Mouse (Mus musculus): ENCODE measurements around the gene Ier2. TPM values are rescaled to one million over a fixed set of nuclear protein-coding genes. Genes with fewer than 3 reads are reported as not detected.
"Not testable (repeated sequence)": the region's sequence is repeated elsewhere in the genome, so short reads cannot be mapped to it uniquely, and the experiment has no call there.

The Ier2 gene
- polyA plus RNA-seq, 1 experiment: 11.0 TPM

DNA sequence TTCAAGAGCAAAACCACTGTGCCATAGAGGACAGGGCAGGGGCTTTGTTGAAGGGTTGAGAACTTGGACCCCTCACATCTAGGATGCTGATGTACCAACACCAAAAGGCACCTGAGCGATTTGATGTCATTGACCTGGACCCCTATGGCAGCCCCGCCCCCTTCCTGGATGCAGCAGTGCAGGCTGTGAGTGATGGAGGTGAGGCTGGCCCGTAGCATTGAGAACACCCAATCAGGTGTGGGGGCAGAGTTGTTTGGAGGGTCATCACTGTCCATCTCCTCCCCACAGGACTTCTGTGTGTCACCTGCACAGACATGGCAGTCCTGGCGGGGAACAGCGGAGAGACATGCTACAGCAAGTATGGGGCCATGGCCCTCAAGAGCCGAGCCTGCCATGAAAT is 32.5 kb upstream of the Ier2 start:
- TF ChIP-seq POLR2A (IDR thresholded peaks at IDR 0.05; ENCODE audit: borderline replicate concordance, extremely low read depth, insufficient read depth, insufficient read length, poor library complexity, severe bottlenecking): no peak
- no peak for TF ChIP-seq CTCF (IDR thresholded peaks at IDR 0.05; ENCODE audit: borderline replicate concordance, extremely low read depth, insufficient read depth, insufficient read length)
- DNase-seq (ENCODE audit: low read depth): no peak

DNA sequence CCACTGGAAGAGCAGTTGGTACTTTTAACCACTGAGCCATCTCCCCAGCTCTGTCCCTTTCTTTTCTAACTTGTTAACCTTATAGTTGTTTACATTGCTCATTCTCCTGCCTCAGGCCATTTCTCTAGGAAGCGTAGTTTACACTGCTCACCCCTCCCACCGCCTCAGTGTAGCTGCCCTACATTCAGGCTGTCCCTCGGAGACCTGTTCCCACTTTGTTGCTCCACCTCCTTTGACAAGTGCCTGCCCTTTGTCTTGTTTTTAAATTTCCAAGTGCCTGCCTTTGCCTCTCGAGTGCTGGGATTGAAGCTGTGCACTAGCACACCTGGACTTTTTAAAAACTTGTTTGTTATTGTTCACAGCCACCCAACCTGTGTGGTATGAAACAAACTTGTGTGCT is 30.7 kb upstream of the Ier2 start:
- no peak for DNase-seq (ENCODE audit: low read depth)
- TF ChIP-seq POLR2A (IDR thresholded peaks at IDR 0.05; ENCODE audit: borderline replicate concordance, extremely low read depth, insufficient read depth, insufficient read length, poor library complexity, severe bottlenecking) (no peak), CTCF (IDR thresholded peaks at IDR 0.05; ENCODE audit: borderline replicate concordance, extremely low read depth, insufficient read depth, insufficient read length) (no peak)

DNA sequence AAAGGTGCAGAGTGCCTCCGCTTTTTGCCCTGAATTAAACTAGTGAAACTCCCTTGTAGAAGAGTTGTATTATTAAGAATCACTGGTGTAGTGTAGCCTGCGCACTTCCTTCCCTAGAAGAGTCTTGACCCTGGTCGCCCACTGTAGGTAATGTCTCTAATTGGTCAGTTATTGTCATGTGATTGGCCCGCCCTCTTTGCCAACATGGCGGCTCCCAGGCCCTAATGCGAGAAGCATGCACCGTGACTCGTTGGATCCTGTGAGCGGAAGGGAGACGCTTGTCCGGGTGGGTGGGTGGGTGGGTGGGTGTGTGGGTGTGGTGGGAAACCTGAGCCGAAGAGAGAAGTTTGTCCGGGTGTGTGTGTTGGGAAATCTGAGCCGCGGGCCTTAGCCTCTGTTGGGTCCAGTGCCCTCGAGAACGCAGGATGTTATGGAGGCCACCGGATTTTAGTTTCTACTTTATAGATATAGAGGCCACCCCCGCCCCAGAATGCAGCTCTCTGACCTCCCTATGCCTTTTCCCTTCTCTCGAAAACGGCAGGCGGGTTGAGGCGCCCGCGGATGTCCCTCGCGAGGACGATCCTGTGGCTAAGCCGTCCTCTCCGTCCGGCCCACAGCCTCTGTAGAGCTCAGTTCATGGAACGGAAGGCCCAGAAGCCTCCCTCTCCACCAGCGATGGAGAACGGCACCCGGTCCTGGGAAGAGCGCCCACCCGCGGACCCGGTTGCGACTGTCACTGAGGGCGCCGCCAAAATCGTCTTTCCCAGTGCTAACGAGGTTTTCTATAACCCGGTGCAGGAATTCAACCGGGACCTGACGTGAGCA is 26.7 kb upstream of the Ier2 start:
- peak; percentile 97 for DNase-seq (ENCODE audit: low read depth)
- TF ChIP-seq CTCF (IDR thresholded peaks at IDR 0.05; ENCODE audit: borderline replicate concordance, extremely low read depth, insufficient read depth, insufficient read length) (no peak), POLR2A (IDR thresholded peaks at IDR 0.05; ENCODE audit: borderline replicate concordance, extremely low read depth, insufficient read depth, insufficient read length, poor library complexity, severe bottlenecking) (no peak)

DNA sequence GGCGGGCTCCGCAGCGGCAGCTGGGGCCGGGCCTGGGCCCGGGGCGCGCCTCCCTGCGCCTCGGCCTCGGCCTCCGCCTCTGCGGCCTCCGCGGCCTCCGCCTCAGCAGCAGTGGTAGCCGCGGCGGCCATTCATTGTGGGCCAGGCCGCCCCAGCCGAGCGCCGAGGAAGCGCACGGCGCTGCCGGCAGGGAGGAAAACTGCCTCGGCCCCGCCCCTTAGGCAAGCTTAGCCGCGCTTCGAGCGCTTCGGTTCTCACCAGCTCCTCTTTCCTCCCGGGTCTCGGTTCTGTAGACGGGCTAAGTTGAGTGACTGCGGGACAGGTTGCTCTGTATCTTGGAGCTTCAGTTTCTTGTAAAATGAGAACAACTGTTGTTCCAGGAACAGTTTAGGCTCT is 25.1 kb upstream of the Ier2 start, which contains the start of gene Nacc1:
TSS of gene Nacc1 (minus strand) at position 158 of the 396 bp plus-strand sequence.
- peak; percentile 96 for DNase-seq (ENCODE audit: low read depth)
- TF ChIP-seq CTCF (IDR thresholded peaks at IDR 0.05; ENCODE audit: borderline replicate concordance, extremely low read depth, insufficient read depth, insufficient read length): 0 out of 2 replicates have a peak, but pooled peaks have one; percentile 8
- peak; percentile 77 for TF ChIP-seq POLR2A (IDR thresholded peaks at IDR 0.05; ENCODE audit: borderline replicate concordance, extremely low read depth, insufficient read depth, insufficient read length, poor library complexity, severe bottlenecking)

DNA sequence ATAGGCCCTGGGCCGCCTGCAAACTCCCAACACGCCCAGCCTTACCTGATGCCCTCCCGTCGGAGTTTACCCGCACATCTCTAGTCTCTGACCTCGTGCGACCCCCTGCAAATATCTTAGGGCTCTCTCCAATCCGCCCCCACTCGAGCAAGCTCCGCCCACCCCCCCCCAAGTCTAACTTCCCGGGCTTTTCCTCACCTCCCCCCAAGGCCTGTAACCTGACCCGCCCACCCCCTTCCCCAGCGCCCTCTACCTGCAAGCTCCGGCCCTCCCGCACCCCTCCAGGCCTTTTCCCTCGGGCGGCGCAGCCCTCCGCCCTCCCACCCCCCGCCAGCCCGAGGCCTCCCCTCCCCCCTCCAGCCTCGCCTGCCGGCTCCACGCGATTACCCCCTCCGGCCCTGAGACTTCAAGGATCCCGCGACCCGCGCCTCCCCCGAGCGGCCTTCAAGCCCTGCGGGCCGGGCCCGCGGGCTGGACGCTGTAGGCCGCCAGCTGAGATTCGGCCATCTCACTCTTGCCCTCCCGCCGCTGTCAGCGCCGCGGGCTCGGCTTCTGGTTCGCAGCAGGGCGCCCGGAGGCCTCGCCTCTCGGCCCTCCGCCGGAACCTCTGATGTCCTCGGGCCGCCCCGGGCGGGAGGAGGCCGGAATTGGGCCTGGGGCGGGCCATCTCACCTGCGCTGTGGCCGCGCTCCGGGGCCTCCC is 24.5 kb upstream of the Ier2 start:
- peak; percentile 63 for DNase-seq (ENCODE audit: low read depth)
- TF ChIP-seq POLR2A (IDR thresholded peaks at IDR 0.05; ENCODE audit: borderline replicate concordance, extremely low read depth, insufficient read depth, insufficient read length, poor library complexity, severe bottlenecking) (no peak), CTCF (IDR thresholded peaks at IDR 0.05; ENCODE audit: borderline replicate concordance, extremely low read depth, insufficient read depth, insufficient read length) (no peak)

DNA sequence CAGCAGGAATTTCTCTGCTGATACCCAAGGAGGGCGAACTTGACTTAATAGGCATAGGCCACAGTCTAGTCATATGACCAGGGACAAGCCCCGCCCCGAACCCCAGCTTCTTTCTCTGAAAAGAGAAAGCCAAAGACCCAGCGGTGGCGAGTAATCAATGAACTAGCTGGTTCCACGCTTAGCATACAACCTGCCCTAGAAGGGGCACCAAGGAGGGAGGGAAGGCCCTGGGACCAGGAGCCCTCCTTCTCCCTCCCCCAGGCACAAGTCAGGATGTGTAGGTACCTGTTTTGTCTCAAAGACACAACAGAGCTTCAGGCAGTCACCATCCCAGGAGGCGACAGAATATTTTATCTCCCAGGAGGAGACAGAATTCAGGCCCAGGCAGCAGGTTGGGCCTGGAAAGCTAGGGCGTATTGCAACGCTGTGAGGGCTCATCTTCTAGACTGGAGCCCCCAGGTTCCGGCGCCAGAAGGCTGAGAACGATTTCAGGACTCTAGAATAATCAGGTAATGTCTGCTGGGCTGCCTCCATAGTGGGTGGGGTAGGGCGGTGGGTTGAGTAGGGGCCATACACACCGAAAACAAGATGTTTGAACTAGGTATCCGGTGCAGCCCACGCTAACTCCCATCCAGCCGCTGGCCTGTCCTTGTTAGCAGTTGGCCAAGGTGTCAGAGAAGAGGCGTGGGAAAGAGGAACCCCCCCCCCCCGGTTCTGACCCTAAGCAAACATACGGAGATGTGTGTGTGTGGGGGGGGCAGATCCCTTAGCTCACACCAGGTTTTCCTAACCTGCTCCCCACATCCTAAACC is 23.7 kb upstream of the Ier2 start, which contains the start of gene Trmt1:
TSS of gene Trmt1 (plus strand) at position 117 of the 812 bp plus-strand sequence.
- TF ChIP-seq POLR2A (IDR thresholded peaks at IDR 0.05; ENCODE audit: borderline replicate concordance, extremely low read depth, insufficient read depth, insufficient read length, poor library complexity, severe bottlenecking) (no peak), CTCF (IDR thresholded peaks at IDR 0.05; ENCODE audit: borderline replicate concordance, extremely low read depth, insufficient read depth, insufficient read length) (no peak)
- DNase-seq (ENCODE audit: low read depth): peak; percentile 31

DNA sequence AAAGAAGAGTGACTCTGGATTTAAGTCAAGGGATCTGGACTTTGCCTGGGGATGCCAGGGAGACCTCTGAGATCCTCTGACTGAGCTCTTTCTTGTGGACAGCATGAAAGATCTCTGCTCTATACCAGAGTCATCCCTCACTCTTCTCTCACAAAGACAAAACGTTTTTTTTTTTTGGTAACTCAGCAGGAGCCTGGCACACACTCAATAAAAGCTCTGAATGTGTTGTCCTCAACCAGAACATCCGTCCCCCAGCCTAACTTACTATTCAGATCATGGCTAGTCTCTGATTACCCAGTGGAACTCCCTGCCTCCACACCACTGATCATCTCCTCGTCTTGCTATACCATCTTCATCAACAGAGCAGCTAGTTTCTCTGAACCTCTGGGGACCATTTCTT is 21.9 kb upstream of the Ier2 start:
- TF ChIP-seq CTCF (IDR thresholded peaks at IDR 0.05; ENCODE audit: borderline replicate concordance, extremely low read depth, insufficient read depth, insufficient read length): no peak
- TF ChIP-seq POLR2A (IDR thresholded peaks at IDR 0.05; ENCODE audit: borderline replicate concordance, extremely low read depth, insufficient read depth, insufficient read length, poor library complexity, severe bottlenecking): no peak

DNA sequence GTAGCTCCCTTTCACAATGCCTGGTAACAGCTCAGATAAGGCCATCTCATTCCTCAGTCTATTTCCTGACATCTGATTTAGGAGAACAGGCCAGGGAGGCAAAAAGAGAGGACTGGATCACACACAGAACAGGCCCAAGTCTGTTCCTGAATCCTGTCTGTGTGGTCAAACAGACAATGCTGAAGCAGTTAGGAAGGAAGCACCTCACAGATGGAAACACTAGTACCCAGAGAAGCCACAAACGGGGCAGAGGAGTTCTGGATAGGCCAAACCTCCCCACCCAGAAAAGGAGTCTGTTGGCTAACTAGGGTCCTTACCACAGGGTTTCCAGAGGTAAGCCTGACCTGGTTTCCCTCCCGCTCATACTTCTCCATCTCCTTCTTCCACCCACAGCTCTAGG is 19.6 kb upstream of the Ier2 start:
- DNase-seq (ENCODE audit: low read depth): no peak
- TF ChIP-seq CTCF (IDR thresholded peaks at IDR 0.05; ENCODE audit: borderline replicate concordance, extremely low read depth, insufficient read depth, insufficient read length) (no peak), POLR2A (IDR thresholded peaks at IDR 0.05; ENCODE audit: borderline replicate concordance, extremely low read depth, insufficient read depth, insufficient read length, poor library complexity, severe bottlenecking) (no peak)

More for the DNA sequence above, 21.9 kb upstream of the Ier2 start:
- no peak for DNase-seq (ENCODE audit: low read depth)

DNA sequence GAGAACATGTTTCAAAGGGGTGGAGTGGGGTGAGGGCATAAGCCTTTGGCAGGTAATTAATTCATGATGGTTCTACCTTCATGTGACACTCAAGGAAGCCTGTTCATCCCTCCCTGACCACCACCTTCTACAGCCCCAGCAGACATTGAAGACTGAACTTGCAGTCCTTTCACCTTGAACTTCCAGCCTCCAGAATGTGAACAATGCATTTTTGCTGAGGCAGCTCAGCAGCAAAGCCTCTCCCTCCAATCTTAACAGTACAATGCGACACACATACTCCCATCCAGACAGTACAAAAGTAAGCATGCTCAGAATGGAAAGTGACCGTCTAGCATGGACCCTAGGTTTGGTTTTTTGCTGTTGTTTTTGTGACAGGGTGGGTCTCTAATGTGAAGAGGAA is 18.8 kb upstream of the Ier2 start:
- no peak for DNase-seq (ENCODE audit: low read depth)
- TF ChIP-seq POLR2A (IDR thresholded peaks at IDR 0.05; ENCODE audit: borderline replicate concordance, extremely low read depth, insufficient read depth, insufficient read length, poor library complexity, severe bottlenecking) (no peak), CTCF (IDR thresholded peaks at IDR 0.05; ENCODE audit: borderline replicate concordance, extremely low read depth, insufficient read depth, insufficient read length) (no peak)

DNA sequence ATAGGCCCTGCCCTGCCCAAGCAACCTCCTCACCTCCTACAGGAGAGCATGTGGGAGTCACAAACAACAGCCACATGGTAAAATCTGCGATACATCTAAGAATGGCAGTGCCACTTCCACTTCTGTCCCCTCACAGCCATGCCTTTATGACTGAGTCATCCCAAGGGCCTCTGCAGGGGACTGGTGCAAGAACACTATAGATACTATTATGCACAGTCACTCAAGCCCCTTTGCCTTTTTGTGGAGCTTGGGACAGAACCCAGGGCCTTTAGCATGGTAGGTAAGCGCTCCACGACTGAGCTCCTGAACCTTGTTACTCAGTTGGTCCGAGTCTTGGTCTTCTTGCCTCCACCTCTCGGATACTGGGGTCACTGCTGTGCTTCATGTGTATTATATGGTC is 14.7 kb upstream of the Ier2 start:
- no peak for DNase-seq (ENCODE audit: low read depth)
- no peak for TF ChIP-seq POLR2A (IDR thresholded peaks at IDR 0.05; ENCODE audit: borderline replicate concordance, extremely low read depth, insufficient read depth, insufficient read length, poor library complexity, severe bottlenecking)
- no peak for TF ChIP-seq CTCF (IDR thresholded peaks at IDR 0.05; ENCODE audit: borderline replicate concordance, extremely low read depth, insufficient read depth, insufficient read length)

DNA sequence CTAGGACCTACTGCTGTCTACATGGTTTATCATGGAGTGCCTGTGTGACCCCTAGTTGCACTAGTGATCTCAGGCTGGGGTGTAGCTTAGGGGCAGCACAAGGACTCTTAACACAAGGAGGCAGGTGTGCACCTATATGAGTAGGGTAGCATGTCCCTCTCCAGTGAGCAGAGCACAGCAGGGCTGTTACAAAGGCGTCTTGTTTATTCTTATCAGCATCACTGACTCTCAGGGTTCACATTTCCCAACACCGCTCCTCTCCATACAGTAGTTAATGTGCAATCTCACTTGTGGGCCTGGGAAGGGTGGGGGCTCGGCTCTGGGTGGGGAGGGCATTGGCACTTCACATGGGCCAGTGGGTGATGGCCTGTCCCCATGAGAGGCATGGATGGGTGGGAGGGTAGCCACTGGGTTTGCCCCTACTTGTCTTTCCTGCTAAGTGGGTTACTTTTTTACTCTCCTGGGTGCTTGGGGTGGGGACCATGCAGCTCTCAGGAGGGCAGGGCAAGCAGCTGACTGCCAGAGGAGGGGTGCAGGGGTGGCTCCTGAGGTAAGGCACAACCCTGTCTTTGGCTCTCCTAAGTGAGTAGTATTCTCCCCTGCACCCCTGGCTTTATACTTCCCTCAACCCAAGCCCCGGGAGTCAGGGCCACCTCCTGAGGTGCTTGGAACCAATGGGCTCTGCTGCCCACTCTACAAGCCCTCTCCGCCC is 7.8 kb upstream of the Ier2 start:
- not testable (repeated sequence) for DNase-seq (ENCODE audit: low read depth)
